Mouse (Mus musculus) liver, embryonic 15.5 days (tissue): ENCODE results near the gene Dcpp1. TPM values are rescaled to one million over a fixed set of nuclear protein-coding genes. Genes with fewer than 3 reads are reported as not detected.

Experiments
- ATAC-seq: fragments of 200-750 bp; cut with Nextera tagmentation; 2 replicates; pipeline ENCODE4 v1.8.0; 2017; ENCODE audit warnings: moderate number of reproducible peaks, mild to moderate bottlenecking, moderate library complexity; ENCODE audit not compliant: insufficient read depth
- H3K27ac ChIP-seq: fragments of 300-500 bp; sonication (generic); replicated peaks from 2 replicates; pipeline ENCODE4 v1.5.1; 2015; ENCODE audit warnings: mild to moderate bottlenecking, inconsistent platforms
- H3K27me3 ChIP-seq: fragments of 300-500 bp; sonication (generic); 2 replicates; pipeline ENCODE4 v1.6.1; 2015; ENCODE audit warnings: mild to moderate bottlenecking, inconsistent platforms
- H3K36me3 ChIP-seq: fragments of 300-500 bp; sonication (generic); replicated peaks from 2 replicates; pipeline ENCODE4 v1.6.1; 2015; ENCODE audit warnings: moderate library complexity, mild to moderate bottlenecking, inconsistent platforms
- H3K4me1 ChIP-seq: fragments of 300-500 bp; sonication (generic); replicated peaks from 2 replicates; pipeline ENCODE4 v1.6.1; 2015; ENCODE audit warnings: inconsistent platforms
- H3K4me2 ChIP-seq: fragments of 300-500 bp; sonication (generic); 2 replicates; pipeline ENCODE4 v1.6.1; 2015; ENCODE audit warnings: moderate library complexity, mild to moderate bottlenecking, inconsistent platforms
- H3K4me3 ChIP-seq: fragments of 300-500 bp; sonication (generic); replicated peaks from 2 replicates; pipeline ENCODE4 v1.5.1; 2015; ENCODE audit warnings: mild to moderate bottlenecking, inconsistent platforms
- H3K9ac ChIP-seq: fragments of 300-500 bp; sonication (generic); 2 replicates; pipeline ENCODE4 v1.6.1; 2015; ENCODE audit warnings: moderate library complexity, mild to moderate bottlenecking, inconsistent platforms
- H3K9me3 ChIP-seq: fragments of 300-500 bp; sonication (generic); replicated peaks from 2 replicates; pipeline ENCODE4 v1.6.1; 2016; ENCODE audit warnings: inconsistent platforms
- WGBS: fragments of 180-500 bp; shearing (Covaris S2); methylation state at CpG from one replicate; pipeline ENCODE4 v1.1.7; 2015; ENCODE audit warnings: mixed read lengths; ENCODE audit not compliant: insufficient replicate concordance; 5-methylcytosine and 5-hydroxymethylcytosine counted together
- polyA plus RNA-seq: library from polyadenylated mRNA; unstranded; fragments of >200 nt; fragmentation: Nextera tagmentation; extraction: Ambion mirVana; gene quantifications from 2 replicates; pipeline ENCODE4 v1.2.1, GENCODE M21; 2015

The Dcpp1 gene
- polyA plus RNA-seq, 1 experiment from 2014 or later: not detected

GRCm38 (mm10) chr17:23931157-23931556, 50.5 kb downstream of the Dcpp1 start:
- no peak overlapping the region for H3K4me2 ChIP-seq
- H3K4me3 ChIP-seq: no peak overlapping the region
- H3K9me3 ChIP-seq: no peaks in the 10 kb centered on the region
- no peak overlapping the region for H3K27ac ChIP-seq
- H3K36me3 ChIP-seq: no peaks in the 10 kb centered on the region
- 18% methylated on average over 5 of the region's 5 CpGs for WGBS
- no peaks in the 10 kb centered on the region for H3K4me1 ChIP-seq
- no peaks in the 10 kb centered on the region; the same call in 1 of the 2 replicates for H3K27me3 ChIP-seq
- no peak overlapping the region for H3K9ac ChIP-seq
- no peak for ATAC-seq

Other genes starting within 250 kb of the Dcpp1 start
- gene Mmp25, start 235.6 kb upstream of the Dcpp1 start, polyA plus RNA-seq: 0.40 and 0.64 TPM in 2 replicates
- 0.13 TPM in 1 of 2 replicates, not detected in the other for gene Bicdl2, start 220.4 kb upstream of the Dcpp1 start, polyA plus RNA-seq
- gene Hcfc1r1, start 207.3 kb upstream of the Dcpp1 start, polyA plus RNA-seq: 20.2 and 23.5 TPM in 2 replicates
- 19.7 and 22.4 TPM in 2 replicates for gene Thoc6, start 207.0 kb upstream of the Dcpp1 start, polyA plus RNA-seq
- 5.8 and 6.4 TPM in 2 replicates for gene Tnfrsf12a, start 203.4 kb upstream of the Dcpp1 start, polyA plus RNA-seq
- gene Cldn6, start 201.6 kb upstream of the Dcpp1 start, polyA plus RNA-seq: 0.89 and 2.0 TPM in 2 replicates
- gene Cldn9, start 196.8 kb upstream of the Dcpp1 start, polyA plus RNA-seq: not detected in 2 replicates
- 0.10 and 0.15 TPM in 2 replicates for gene 1520401A03Rik, start 158.1 kb upstream of the Dcpp1 start, polyA plus RNA-seq
- 28.8 and 34.7 TPM in 2 replicates for gene Pkmyt1, start 154.5 kb upstream of the Dcpp1 start, polyA plus RNA-seq
- gene Paqr4, start 140.0 kb upstream of the Dcpp1 start, polyA plus RNA-seq: 7.9 and 8.0 TPM in 2 replicates
- gene Kremen2, start 135.0 kb upstream of the Dcpp1 start, polyA plus RNA-seq: not detected in 2 replicates
- gene Flywch1, start 109.3 kb upstream of the Dcpp1 start, polyA plus RNA-seq: 9.4 and 12.1 TPM in 2 replicates
- gene Flywch2, start 94.8 kb upstream of the Dcpp1 start, polyA plus RNA-seq: 0.93 and 0.94 TPM in 2 replicates
- 167 and 170 TPM in 2 replicates for gene Srrm2, start 90.3 kb upstream of the Dcpp1 start, polyA plus RNA-seq
- 388 and 452 TPM in 2 replicates for gene Elob, start 51.7 kb upstream of the Dcpp1 start, polyA plus RNA-seq
- gene Prss33, start 44.8 kb upstream of the Dcpp1 start, polyA plus RNA-seq: not detected in 2 replicates
- not detected in 2 replicates for gene Prss32, start 37.0 kb upstream of the Dcpp1 start, polyA plus RNA-seq
- gene Prss41, start 36.7 kb upstream of the Dcpp1 start, polyA plus RNA-seq: 0.10 TPM in 1 of 2 replicates, not detected in the other
- not detected in 2 replicates for gene Prss21, start 12.8 kb upstream of the Dcpp1 start, polyA plus RNA-seq
- gene Dcpp2, start within 50 bp of the Dcpp1 start, polyA plus RNA-seq: not detected in 2 replicates
- gene Dcpp3, start 36.6 kb downstream of the Dcpp1 start, polyA plus RNA-seq: not detected in 2 replicates
- gene Sbp, start 60.8 kb downstream of the Dcpp1 start, polyA plus RNA-seq: not detected in 2 replicates
- not detected in 2 replicates for gene Sbpl, start 74.4 kb downstream of the Dcpp1 start, polyA plus RNA-seq
- 0.14 TPM in 1 of 2 replicates, not detected in the other for gene Prss30, start 99.7 kb downstream of the Dcpp1 start, polyA plus RNA-seq
- gene Prss22, start 117.2 kb downstream of the Dcpp1 start, polyA plus RNA-seq: not detected in 2 replicates
- not detected in 2 replicates for gene Prss27, start 157.3 kb downstream of the Dcpp1 start, polyA plus RNA-seq
- gene Kctd5, start 192.6 kb downstream of the Dcpp1 start, polyA plus RNA-seq: 12.6 TPM in 2 replicates